In the genomic region with DNA sequence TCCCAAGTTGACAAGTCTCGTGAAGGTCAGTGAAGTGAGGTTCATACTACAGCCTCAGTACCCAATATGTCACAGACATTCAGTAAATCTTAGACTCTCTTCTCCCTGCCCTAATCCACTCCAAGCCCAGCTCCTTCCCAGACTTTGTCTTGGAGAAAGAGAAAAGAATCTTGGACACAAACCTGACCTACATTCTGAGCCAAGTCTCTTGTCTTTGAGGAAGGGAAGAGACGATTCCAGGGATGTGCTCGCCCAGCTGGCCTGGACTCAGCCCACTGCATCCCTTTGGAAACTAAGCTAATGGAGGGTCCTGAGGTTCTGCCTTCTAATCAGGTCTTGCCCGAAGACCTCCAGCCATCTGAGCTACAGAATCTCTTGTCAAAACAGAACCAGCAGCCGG, we compare ENCODE assay signal across 19 mouse cellular contexts.
DNase-seq lines count a peak whose midpoint lies in the region; ATAC-seq lines count a peak whose summit lies in the region.
"Had no signal": no experiment of that assay in that cellular context is flagged by ENCODE, and none has a peak within 500 bp of the region (broad histone marks: within the 10 kb centered on the region; RNA-seq: fewer than 3 reads in every experiment).

No protein-coding gene starts in this region.

- no peaks in the 10 kb centered on the region for H3K36me3 ChIP-seq in heart, embryonic 10.5 days
- H3K36me3 ChIP-seq: stomach, embryonic 15.5 days had no signal

- H3K4me1 ChIP-seq in heart, embryonic 10.5 days, result no peaks in the 10 kb centered on the region
- H3K4me1 ChIP-seq: megakaryocyte, embryonic 14.5 days; stomach, embryonic 15.5 days had no signal

- peak; percentile 53; the same call in 1 of the 2 replicates for ATAC-seq in frontal cortex, adult (ENCODE audit: low TSS enrichment)
- no peak for ATAC-seq in granulocyte monocyte progenitor cell, adult 5-6 weeks (replicated peaks; ENCODE audit: poor library complexity, severe bottlenecking)
- ATAC-seq: forebrain, embryonic 14.5 days; midbrain, embryonic 16.5 days had no signal

- DNase-seq in frontal cortex, postnatal 36 days (ENCODE audit: low spot score in 2 of 2), result no peak
- DNase-seq in heart, postnatal 10 days, result peak; percentile 49 to 69
- no peak for DNase-seq in heart, embryonic 10.5 days (ENCODE audit: low spot score)
- DNase-seq in urinary bladder, postnatal 25 days (ENCODE audit: low spot score), result peak; percentile 8
- no peak for DNase-seq in urinary bladder, adult 2 months (ENCODE audit: low spot score)
- DNase-seq: adrenal gland, adult 2 months; cerebellum, adult 11 months; kidney, adult 18-20 months; kidney, postnatal 25 days; layer of hippocampus, adult 9-11 months; thymus, adult 2 months had no signal

- intact Hi-C loops in heart, postnatal 10 days (cut with DNase I), result loop anchor here (10.0 kb wide), 1 partner anchor 505 kb away; no protein-coding TSS in a partner anchor

- H3K4me3 ChIP-seq in heart, embryonic 10.5 days, result no peak overlapping the region
- H3K4me3 ChIP-seq: erythroblast, embryonic 14.5 days; megakaryocyte, embryonic 14.5 days; stomach, embryonic 15.5 days had no signal

- no peak overlapping the region for H3K27ac ChIP-seq in heart, embryonic 10.5 days
- H3K27ac ChIP-seq: stomach, embryonic 15.5 days had no signal

- H3K27me3 ChIP-seq in heart, embryonic 10.5 days (ENCODE audit: insufficient read depth, poor library complexity, severe bottlenecking), result no peaks in the 10 kb centered on the region
- H3K27me3 ChIP-seq: CH12.LX; stomach, embryonic 15.5 days had no signal

- 86% methylated on average over 5 of the region's 5 CpGs for WGBS in heart, embryonic 10.5 days

- no peaks in the 10 kb centered on the region; the same call in 1 of the 2 replicates for H3K9me3 ChIP-seq in heart, embryonic 10.5 days
- H3K9me3 ChIP-seq: stomach, embryonic 15.5 days had no signal

Comparison
In these comparisons a context has a peak if more than half of its experiments do, and no peak if none do; other contexts are left out.
1. DNase-seq: peak in heart, postnatal 10 days (2 of 2) and urinary bladder, postnatal 25 days (single experiment); none in frontal cortex, postnatal 36 days (0 of 2), heart, embryonic 10.5 days (single experiment) and urinary bladder, adult 2 months (single experiment).